Mouse (Mus musculus) heart, postnatal 25 days (tissue): ENCODE data around the gene Unc93b1. TPM values are rescaled to one million over a fixed set of nuclear protein-coding genes. Genes with fewer than 3 reads are reported as not detected.

Experiments
- DNase-seq: peaks from one replicate; pipeline ENCODE4 v3.0.0; 2022; ENCODE audit warnings: low spot score
- intact Hi-C: fragments of 180-260 bp; cut with DNase I; formaldehyde crosslinking; loops from one replicate; pipeline ENCODE4 v1.15.1; 2025
- total RNA-seq, 2 experiments: library from RNA; stranded (reverse); gene quantifications; 2 replicates each; pipeline ENCODE4 v1.2.3; 2021

The Unc93b1 gene
- 10 to 100 TPM; 19.0 to 20.3 TPM for total RNA-seq

DNA sequence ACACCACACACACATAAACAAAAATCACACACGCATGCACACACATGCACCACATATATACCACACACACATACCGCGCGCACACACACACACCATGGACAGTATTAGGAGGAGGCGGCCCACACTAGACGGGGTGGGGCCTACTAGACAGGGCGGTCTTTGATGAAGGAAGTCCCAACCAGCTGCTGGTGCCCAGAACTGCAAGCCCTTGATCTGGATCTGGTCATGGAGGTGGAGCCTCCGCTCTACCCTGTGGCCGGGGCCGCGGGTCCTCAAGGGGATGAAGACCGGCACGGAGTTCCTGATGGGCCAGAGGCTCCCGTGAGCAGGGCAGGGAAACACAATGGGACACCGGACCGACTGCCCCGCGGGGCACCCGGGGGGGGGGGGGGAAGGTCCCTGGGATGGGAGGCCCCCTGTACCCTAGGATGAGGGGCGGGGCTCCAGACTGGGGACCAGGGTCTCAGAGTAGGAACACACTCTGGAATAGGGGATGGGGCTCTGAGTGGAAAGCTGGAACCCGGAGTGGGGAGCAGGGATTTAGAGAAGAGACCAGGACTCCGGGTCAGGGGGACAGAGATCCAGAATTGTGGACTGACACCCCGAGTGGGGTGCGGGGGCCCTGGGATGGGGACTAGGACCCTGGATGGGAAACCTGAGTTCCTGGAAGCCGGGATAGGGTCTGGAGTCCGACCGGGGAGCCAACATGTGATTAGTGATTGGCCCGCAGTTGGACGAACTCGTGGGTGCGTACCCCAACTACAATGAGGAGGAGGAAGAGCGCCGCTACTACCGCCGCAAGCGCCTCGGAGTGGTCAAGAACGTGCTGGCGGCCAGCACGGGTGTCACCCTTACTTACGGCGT, at the start of gene Unc93b1:
Unc93b1 (plus strand) TSS at position 155 of the 864 bp plus-strand sequence.
- intact Hi-C loops, result no loop called here
- DNase-seq, result peak; percentile 69

DNA sequence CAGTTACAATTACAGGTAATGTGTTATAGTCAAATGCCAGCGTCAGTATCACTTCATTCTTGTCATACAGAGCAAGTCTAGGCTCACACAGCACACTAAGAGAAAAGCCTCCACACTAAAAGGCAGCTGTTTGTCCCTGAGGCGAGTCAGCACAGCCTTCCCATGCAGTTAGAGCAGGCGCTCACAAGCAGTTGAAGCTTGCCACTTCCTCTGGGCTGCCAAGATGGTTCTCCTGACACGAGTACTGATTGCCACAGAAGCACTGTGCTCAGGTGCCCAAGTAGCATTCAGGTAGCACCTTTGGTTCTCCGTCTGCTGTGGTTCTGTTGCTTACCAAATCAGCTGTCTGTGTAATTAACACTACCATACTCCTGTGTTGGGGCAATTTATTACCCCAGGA, 45.9 kb upstream of the Unc93b1 start:
- intact Hi-C loops, result no loop called here

DNA sequence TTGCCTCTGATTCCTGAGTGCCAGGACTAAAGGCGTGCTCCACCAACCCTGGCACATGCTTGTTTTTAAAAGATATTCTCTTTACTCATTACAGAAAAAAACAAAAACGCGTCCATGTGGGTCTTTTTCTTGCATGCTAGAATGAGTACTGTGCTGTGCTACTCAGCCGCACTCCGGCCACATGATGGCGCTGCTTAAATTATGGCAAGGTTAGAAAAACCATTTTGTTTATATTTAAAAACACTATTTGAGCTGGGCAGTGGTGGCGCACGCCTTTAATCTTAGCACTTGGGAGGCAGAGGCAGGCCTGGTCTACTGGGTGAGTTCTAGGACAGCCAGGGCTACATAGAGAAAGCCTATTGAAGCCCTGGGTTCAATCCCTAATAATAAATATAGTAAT, 44.8 kb upstream of the Unc93b1 start:
- DNase-seq, result no peak
- intact Hi-C loops, result loop anchor here (5.0 kb wide), 1 partner anchor 92 kb away; no protein-coding TSS in a partner anchor

More for the DNA sequence above, 45.9 kb upstream of the Unc93b1 start:
- no peak for DNase-seq

DNA sequence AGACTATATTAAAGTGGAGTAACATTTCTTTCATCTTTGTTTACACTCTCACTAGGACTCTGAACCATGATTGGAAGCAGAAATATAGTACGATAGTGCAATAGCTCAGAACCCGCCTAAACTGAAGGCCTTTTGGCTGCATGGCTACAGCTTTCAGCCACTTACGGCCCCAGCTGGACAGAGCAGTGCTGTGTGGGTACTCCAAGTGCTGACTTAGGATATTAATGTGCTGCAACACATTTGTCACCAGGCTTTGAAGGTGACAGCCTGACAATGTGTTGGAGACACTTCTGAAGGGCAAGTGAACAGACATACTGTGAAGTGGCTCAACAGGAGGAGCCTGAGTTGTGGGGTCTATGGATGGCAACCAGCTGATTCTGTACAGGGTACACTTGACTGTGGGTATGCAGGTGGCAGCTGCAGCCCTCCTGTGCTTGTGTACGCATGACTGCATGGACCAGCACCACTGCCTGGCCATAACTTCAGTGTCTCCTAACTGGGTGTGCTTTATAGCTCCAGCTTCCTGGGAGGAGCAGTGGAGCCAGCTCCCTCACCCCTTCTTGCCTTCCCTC, 41.4 kb upstream of the Unc93b1 start:
- intact Hi-C loops, result loop anchor here (5.0 kb wide), 1 partner anchor 89 kb away; no protein-coding TSS in a partner anchor
- DNase-seq, result no peak

DNA sequence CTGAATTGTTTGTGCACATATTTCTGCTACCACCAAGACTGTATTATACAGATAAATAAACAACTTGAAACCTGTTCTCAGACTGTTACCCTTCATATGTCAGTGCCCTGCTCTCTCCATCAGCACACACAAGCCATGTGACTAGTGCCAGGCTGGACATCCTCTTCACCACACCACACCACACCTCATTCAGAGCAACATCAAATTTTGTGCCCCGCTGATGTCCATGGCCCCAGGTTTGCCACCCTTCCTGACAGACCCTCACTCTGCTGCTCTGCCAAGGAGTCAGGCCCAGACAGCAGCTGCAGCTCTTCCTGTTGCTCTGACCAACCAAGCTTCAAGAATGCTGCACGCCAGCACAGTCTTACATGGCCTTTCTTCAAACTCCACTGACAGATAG, 40.7 kb upstream of the Unc93b1 start:
- intact Hi-C loops, result loop anchor here (5.0 kb wide), 1 partner anchor 88 kb away; no protein-coding TSS in a partner anchor
- DNase-seq, result no peak

DNA sequence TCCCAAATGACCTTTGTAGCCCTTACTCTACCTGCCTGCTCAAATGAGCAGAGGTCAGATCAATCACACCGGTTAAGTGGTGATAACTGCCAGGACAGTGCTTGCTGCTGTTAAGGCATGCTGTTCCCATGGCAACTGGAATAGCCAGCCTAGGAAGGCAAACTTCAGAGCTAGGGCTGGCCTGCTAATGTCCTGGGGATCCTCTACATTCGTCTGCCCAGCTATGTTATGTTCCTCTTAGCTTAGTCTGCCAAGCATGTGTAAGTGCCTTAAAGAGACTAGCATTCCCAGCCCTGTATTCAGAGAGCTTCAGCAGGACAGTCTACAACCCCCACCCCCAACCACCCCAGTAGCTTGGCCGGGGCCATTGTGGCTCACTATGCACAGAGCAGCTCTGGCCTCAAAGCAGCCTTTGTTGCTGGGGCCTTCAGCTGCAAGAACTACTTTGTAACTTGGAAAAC, 39.8 kb upstream of the Unc93b1 start:
- intact Hi-C loops, result no loop called here
- DNase-seq, result no peak

DNA sequence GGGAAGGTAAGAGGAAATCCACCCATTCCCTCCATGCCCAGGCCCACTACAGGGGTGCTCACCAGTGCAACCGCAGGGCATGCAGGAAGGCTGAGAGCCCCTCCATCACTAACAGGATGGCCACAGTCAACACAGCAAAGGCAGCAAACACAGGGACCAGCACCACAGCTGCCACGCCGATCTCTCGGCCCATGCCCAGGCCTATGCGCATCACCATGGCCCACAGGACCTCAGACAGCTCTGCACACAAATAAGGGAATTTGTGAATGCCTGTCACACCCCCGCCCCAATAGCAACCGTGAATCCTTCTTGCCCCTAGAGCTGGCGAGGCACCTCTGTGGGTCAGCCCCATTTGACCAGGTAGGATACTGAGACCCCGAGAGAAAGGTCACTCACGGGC, 38.8 kb upstream of the Unc93b1 start:
- no peak for DNase-seq
- intact Hi-C loops, result no loop called here

DNA sequence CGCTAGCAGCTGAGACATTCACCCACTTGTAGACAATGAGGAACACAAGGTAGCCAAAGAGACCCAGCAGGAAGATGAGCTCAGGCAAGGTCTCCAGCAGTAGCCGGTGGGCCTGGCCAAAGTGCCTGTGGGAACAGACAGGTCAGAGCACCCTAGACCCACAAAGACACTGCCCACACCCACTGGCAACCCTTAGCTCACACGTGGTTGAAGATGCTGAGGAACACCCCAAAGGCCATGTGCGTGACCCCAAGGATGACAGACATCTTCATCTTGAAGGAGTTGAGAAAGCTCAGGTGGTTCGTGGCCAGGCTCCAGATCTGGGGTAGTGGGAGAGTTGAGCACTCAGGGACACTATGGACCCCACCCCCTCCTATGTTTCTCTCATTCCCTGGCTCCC, 37.4 kb upstream of the Unc93b1 start:
- DNase-seq, result no peak
- intact Hi-C loops, result no loop called here

DNA sequence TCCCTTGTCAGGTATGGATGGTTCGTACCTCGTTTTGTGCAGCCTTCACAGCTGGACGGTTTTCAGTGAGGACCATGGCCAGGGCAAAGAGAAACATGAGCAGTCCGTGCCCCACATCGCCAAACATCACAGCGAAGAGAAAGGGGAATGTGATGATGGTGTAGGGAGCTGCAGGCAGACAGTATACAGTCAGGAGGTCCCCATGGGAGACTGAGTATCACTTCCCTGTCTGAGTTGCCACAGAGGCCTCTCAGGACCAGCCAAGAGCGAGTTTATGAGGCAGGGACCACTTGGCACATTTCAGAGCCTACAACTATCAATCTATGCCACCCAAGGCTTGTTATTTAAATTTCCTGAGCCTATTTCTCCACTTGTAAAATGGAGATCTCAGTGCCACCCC, 36.0 kb upstream of the Unc93b1 start:
- no peak for DNase-seq

DNA sequence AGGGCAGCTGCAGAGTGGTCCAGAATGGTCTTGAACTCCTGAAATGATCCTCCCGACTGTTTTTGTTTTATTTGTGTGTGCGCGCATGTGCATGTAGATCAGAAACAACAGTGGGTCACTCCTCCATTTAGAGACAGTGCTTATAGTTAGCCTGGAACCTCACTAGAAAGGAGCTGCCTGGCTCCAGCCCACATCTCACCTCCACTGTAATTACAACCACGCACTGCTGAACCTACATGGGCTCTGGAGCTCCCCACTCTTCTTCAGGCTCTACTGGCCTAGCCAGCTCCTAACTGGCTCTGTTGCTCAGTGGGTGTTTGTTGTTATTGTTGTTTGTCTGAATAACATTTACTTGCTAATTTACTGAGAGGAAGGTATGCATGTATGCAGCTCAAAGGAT, 35.4 kb upstream of the Unc93b1 start:
- DNase-seq, result no peak
- intact Hi-C loops, result loop anchor here (5.0 kb wide), 1 partner anchor 47 kb away; the partner anchor contains the start of gene Chka

More for the DNA sequence above, 36.0 kb upstream of the Unc93b1 start:
- intact Hi-C loops, result no loop called here

DNA sequence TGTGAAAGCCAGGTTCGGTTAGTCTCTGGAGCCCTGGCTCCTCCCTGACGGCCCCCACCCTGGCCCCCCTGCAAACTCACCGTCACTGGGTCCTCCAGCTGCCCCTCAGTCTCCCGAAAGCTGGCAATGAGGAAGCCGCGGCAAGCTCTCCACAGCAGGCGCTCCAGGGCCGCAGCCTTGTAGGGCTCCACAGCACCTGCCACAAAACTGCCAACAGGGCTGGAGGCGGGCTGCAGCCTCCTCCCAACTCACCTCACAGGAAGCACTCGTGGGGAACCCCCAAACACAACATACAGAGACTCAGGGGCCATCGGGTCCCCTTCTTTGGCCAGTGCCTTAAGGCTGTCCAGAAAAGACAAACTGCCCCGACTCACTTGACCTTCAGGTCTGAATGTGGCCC, 32.0 kb upstream of the Unc93b1 start:
- intact Hi-C loops, result loop anchor here (5.0 kb wide), 1 partner anchor 51 kb away; the partner anchor contains the start of gene Chka
- DNase-seq, result no peak

DNA sequence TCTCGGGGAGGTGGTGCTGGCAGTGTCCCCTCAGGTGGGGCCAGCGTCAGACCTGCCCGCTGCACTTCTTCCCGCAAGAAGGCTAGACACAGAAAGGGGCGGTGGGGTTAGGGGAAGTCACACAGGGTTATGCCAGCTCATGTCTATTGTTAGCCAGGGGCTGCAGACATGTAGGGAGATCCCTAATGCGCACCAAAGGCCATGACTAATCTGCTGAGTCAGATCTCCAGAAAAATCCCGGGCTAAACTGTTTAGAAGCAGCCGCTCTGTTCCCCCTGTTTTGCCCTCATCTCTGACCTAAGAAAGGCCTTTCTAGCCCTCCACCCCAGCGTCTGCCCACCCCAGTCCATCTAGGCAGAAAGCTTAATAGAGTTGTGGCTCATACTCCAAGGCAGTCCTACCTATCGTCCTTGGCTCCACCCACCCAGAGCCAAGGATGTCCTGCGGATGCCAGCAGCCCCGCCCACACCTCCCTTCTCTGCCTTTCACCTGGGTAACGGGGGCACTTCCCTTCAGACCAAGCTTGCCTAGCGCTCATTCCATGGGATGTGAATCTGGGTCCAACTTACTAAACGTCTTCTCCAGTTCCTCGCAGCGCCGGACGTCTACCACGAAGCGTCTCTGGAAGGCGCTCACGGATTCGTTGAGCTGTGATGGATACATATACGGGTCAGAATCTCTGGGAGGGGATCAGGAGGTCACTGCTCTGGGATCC, 31.2 kb upstream of the Unc93b1 start:
- no peak for DNase-seq
- intact Hi-C loops, result loop anchor here (5.0 kb wide), 1 partner anchor 52 kb away; the partner anchor contains the start of gene Chka

DNA sequence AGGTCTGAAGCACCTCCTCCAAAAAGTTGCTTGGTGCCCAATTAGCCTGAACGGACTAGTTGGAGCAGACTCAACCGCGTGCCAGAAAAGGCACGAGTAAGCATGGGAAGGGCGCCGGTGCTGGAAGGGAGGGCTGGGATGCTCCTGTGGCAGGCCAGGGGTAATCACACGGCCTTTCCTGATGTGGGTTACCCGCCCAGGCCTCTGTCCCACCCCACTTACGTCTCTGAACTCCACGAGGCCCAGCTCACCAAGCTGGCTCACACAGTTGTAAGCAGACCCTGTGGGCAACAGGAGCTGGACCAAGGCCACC, 30.7 kb upstream of the Unc93b1 start:
- no peak for DNase-seq
- intact Hi-C loops, result loop anchor here (5.0 kb wide), 1 partner anchor 52 kb away; the partner anchor contains the start of gene Chka

DNA sequence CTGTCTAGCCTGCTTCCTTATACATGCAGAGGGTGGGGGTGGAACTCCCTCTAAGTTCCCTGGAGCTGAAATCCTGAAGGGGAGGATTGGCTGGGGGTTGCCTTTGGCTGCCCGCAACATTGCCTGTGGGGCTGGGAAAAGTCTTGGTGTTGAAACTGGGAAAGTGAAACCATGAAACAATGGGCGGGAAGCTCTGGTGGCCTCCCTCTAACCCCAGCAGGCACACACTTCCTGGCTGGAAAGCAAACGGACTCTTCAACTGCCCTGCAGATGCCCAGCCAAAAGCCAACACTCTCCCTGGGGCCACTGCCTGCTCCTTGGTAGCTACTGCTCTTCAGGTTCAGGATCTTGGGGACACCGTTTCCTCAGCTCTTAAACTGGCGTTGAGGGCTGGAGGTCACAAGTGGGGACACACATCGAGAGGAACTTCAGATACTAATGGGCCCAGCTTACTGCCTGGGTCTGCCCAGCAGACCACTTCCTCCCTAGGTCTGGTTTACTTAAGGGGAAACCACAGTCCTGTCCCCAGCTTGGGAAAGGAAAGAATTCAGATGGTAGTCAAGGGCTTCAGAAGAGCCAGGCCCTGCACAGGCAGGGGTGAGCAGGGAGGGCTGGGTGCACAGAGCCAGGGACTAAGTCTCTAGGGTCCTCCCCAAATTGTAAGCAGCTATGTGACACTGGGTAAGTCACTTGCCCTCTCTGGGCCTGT, 29.6 kb upstream of the Unc93b1 start:
- intact Hi-C loops, result no loop called here
- DNase-seq, result peak; percentile 53

DNA sequence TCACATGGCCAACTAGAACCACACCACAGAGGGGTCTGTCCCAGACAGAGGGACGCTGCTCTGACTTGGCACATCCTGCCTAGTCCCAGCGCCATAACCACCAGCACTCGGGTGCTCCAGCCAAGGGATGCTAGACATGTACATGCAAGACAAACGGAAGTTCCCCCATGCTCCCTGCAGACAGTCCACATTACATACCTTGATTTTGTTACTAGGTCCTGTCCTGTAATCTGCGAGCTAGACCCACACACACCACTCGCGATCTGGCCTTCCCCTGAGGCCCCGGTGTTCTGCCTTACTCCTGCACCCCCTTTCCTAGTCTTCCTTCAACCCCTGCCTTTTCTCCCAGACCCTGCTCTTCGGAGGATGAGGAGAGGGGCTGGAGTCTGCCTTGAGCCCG, 28.7 kb upstream of the Unc93b1 start:
- intact Hi-C loops, result no loop called here
- DNase-seq, result no peak

DNA sequence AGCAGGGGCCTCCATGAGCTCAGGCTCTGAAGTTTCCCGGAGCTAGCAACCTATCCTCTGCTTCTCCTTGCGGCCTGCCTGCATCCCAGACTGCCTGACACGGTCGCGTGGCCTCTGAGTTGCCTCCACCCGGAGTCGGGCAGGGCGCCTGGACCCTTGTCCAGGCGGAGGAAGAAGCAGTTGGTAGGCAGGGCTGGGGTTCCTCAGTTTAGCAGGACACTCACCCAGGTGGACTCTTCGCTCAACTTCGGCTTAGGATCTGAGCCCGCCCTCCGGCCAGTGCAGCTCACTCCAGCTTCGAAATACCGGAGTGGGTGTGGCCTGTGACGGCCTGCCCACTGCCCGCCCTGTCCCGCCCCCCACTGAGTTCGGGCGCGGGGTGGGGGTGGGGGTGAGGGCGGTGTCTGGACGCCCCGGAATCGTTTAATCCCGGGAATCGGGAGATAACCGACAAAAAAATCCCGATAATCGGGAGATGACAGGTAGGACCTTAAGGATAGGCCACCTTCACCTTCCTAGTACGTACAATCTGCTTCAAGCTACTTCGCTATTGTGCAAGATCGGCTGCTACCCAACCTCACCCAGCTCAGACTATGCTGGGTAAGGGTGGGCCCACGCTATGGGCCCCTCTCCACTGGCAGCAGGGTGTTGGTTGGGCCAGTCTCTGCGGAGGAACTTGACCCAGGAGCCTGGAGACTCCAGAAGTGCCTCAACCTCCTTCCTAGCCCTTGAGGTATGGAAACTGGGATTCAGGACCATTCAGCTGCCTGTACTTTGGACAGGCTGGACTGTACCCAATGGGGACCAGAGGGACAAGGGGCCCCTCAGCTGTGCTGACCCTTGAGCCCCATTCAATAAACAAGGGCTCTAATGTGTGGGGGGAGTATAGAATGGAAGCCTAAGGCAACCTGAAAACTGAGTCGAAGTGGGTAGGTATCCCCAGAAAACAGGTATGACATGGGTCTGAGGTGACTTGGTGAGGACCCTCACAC, 27.9 kb upstream of the Unc93b1 start, which contains the start of gene Tcirg1:
Tcirg1 (minus strand) TSS at position 339 of the 992 bp plus-strand sequence.
- DNase-seq, result peak; percentile 78
- intact Hi-C loops, result no loop called here

DNA sequence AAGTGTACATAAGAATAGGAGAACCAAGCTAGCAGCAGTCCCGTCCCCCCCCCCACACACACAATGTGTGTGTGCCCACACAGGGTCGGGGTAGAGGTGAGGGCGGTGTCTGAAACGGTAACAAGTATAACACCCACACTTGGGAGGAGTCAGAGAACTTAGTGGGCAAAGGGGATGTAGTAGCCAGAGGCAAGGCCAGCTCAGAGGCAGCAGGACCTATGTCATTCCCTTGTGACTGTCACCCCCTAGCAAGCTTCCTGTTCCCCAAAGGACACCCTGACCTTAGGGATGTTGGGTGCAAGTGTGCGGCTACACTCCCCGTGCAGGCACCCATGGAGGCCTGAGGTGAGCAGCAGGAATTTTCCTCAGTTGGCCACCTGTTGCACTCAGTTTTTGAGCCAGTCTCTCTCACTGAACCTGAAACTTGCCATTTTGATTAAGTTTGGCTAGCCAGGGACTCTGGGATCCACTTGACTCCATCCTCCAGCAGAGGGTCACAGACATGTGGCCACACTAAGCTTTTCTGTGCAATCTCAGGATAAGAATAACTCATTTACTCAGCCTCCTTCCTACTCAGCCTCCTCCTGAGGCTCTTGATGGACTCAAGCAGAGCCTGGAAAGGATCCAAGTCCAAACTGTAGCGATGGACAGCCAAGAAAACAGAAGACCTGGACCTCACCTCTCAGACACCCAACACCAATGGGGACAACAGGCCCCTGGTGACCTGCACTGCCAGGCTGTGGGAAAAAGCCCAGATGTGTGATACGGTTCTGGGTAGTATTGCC, 26.9 kb upstream of the Unc93b1 start:
- no peak for DNase-seq
- intact Hi-C loops, result no loop called here

DNA sequence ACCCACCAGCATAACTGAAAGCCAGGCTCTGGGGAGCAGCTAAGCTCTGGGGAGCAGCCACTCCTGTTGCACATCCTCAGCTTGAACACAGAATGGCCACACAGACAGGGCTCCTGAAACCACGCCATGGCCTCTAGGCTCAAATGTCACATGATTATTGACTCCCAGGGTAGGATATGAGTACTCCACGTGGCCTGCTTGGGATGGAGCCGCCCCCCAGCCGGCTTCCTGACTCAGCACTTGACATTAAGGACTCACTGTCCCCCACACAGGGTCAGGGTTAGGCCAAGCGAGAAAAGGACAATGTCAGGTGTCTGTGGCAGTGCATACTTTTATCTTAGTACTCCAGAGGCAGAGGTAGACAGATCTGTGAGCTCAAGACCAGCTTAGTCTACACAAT, 24.8 kb upstream of the Unc93b1 start:
- no peak for DNase-seq
- intact Hi-C loops, result no loop called here
